Mouse (Mus musculus) right cerebral cortex, postnatal 36 days (tissue): ENCODE measurements around the gene Olfr448.

ENCODE experiments used
- DNase-seq, 2 experiments: peaks; one replicate each; pipeline ENCODE4 v3.0.0; 2022; ENCODE audit warnings: low spot score in 2 of 2, mixed read lengths in 1 of 2

Gene Olfr448

DNA sequence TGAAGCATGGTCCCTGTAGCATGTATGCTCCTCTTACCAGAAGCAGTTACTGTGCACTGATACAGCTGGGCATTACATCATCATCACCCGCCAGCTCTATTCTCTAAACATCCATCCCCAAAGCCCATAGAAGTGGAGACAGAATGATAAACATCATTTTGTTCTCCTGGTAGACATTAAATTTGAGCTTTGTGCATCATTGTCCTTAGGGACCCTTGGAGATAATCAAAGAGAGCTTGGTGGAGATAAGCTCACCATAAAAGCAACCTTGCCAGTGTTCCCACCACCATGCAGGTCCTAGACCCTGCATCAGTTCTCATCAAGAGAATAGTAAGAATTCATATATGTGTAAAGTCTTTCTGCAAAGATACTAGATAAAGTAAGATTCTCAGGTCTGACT, at the start of gene Olfr448:
Gene Olfr448 (plus strand): TSS at position 301 of the 400 bp plus-strand sequence.
- DNase-seq, result no peak

DNA sequence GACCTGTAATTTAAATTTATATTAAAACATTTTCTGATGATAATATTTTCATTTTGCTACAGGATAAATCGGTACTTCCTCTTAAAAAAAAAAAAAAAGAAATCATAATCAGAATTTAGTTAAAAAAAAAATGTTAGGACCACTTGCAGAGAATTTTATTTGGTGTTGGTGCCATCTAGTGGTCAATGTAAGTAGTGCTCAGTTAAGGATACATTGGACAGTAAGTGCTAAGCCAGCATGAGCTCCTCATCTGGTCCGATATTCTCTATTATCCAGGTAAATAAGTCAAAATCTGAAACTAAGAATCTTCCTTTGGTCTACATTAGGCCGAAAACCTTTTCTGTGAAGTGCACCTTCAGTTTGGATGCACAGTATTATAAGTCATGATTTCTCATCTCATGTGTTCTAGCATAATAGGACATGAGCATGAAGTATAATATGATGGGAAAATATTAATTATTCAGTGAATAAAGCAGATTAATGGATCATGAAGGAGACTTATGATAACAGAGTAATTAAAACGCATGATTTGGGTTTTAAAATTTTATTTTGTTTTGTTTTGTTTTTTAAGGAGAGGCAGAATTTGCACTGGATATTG, 29.9 kb upstream of the Olfr448 start:
- peak in 1 of 2 experiments; percentile 14 for DNase-seq

DNA sequence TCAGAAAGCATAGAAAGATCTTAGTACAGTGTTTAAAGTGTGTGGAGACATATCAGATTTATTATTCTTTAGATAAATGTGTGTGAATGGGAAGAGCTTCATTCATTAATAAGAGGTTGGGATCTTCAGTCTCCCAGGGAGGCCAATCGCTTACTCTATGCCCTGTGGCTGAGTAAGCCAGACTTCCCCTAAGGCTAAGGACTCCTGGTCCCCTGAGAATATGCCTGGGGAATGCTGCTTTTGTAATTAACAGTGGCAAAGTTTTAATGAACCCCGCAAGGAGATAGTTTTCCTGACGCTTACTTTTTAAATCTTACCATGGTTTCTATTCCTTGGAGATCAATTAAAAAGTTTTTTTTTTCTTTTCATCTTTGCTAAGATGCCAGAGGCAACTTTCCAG, 20.5 kb upstream of the Olfr448 start:
- no peak for DNase-seq

DNA sequence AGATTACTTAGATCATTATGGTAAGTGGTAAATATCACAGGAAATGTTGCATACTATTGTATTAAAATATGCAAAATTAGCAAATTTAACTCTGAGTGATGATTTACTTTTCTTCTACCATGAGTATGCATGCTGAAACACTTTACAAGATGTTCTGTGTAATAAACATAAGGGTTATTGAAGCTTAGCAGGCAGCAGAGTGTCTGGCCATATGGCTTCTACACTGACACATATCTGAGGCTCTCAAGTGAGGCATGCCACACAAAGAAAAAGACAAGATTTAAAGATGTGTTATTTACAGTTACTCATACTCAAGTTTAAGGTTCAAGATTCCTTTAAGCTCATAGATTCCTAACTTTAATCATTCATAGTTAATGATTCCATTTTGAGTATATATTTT, 13.9 kb upstream of the Olfr448 start:
- no peak for DNase-seq

DNA sequence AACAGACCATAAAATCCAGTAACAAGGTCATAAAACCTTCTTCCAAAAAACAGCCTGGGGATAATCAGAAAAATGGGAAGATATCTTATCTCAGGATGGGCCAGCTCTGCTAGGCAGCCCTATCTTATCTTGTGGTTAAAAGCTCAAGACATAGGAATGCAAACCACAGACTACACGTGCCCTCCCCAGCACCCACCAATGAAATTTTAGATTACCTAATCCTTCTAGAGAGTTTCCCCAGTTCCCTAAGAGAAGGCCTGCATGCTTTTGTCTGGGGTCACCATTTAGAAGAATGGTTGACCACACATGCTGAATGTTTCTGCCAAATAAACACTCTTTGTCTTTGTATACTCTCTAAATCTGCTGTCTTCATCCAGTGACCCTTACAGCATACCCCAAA, 10.1 kb downstream of the Olfr448 start:
- no peak for DNase-seq

DNA sequence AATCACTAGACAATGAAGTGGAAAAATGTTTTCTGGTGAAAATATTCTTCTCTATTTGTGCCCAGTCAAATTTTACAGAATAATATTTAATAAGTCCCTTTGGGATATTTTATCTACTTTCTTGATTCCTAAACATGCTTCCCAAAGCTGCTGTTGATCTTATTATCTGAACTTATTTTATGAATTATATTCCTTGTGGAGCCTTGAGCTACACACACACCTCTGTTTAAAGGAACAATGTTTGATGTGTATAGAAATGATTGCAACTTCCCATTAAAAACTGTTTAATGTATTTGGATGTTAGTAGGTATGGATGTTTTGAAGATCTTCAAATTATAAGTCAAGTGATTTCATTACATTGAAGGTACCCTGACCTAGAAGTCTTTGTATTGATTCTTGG, 18.3 kb downstream of the Olfr448 start, which contains the start of gene Olfr447:
Gene Olfr447 (plus strand): TSS at position 301 of the 400 bp plus-strand sequence.
- no peak for DNase-seq

DNA sequence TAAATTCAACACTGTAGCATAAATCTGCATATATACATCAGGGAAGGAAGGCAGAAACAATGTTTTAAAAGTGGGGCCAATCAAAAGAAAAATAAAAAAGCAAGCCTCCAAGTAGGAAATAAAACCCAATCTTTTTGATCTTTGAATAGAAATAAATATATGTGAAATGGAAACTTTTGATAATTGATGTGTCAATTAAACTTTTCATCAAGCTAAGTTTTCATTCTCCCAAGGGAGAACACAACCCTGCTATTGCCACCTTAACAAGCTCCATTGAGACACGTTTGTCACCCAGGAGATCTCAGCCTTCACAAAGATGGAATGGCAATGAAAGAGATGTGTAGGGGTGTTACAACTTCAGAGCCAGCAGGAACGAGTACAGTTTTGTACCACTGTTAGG, 30.8 kb downstream of the Olfr448 start, which contains the start of gene Olfr446:
Gene Olfr446 (plus strand): TSS at position 301 of the 400 bp plus-strand sequence.
- DNase-seq, result no peak
